Mouse (Mus musculus) CD4-positive, CD25-positive, alpha-beta regulatory T cell (primary cell): ENCODE results near the gene Rpl19. TPM values are rescaled to one million over a fixed set of nuclear protein-coding genes. Genes with fewer than 3 reads are reported as not detected.

Experiments
- polyA plus RNA-seq: library from polyadenylated mRNA; unstranded; fragments of 100-300 nt; shearing (Covaris generic); gene quantifications from one replicate; pipeline ENCODE4 v1.2.1, GENCODE M21; 2017

Rpl19 gene
- polyA plus RNA-seq = 1,449 TPM

GRCm38 (mm10) chr11:98026570-98027296 lies at the start of gene Rpl19:
TSS of gene Rpl19 (plus strand) at chr11:98026710.

GRCm38 (mm10) chr11:97985727-97986677 lies 40.5 kb upstream of the Rpl19 start, which contains the start of gene Plxdc1:
TSS of gene Plxdc1 (minus strand) at chr11:97986444.

GRCm38 (mm10) chr11:97995564-97996288 lies 30.8 kb upstream of the Rpl19 start, which contains the start of gene Arl5c:
TSS of gene Arl5c (minus strand) at chr11:97996181.

GRCm38 (mm10) chr11:98022555-98023371 lies 3.7 kb upstream of the Rpl19 start, which contains the start of gene Cacnb1:
TSS of gene Cacnb1 (minus strand) at chr11:98023034.

GRCm38 (mm10) chr11:98052989-98053834 lies 26.7 kb downstream of the Rpl19 start, which contains the start of gene Stac2:
TSS of gene Stac2 (minus strand) at chr11:98053462.

Other genes starting within 250 kb of the Rpl19 start
- 408 TPM for gene Rpl23, start 244.3 kb upstream of the Rpl19 start, polyA plus RNA-seq
- gene Lasp1, start 227.7 kb upstream of the Rpl19 start, polyA plus RNA-seq = 201 TPM
- gene B230217C12Rik, start 185.9 kb upstream of the Rpl19 start, polyA plus RNA-seq = 0.41 TPM
- 0.39 TPM for gene Fbxo47, start 142.6 kb upstream of the Rpl19 start, polyA plus RNA-seq
- gene Plxdc1, start 40.3 kb upstream of the Rpl19 start, polyA plus RNA-seq = 1.9 TPM
- 125 TPM for gene Arl5c, start 30.5 kb upstream of the Rpl19 start, polyA plus RNA-seq
- 15.7 TPM for gene Cacnb1, start 3.7 kb upstream of the Rpl19 start, polyA plus RNA-seq
- gene Stac2, start 26.8 kb downstream of the Rpl19 start, polyA plus RNA-seq = not detected
- gene Fbxl20, start 123.7 kb downstream of the Rpl19 start, polyA plus RNA-seq = 42.0 TPM
- 41.4 TPM for gene Med1, start 166.6 kb downstream of the Rpl19 start, polyA plus RNA-seq
- gene Cdk12, start 176.3 kb downstream of the Rpl19 start, polyA plus RNA-seq = 21.1 TPM